Mouse (Mus musculus) MN1 (cell line): ENCODE data around the gene Gli2.

Experiments used
- DNase-seq: peaks from one replicate; pipeline ENCODE4 v3.0.0-alpha.2; 2016; ENCODE audit warnings: low spot score

Gene Gli2

GRCm38 (mm10) chr1:118901868-118902586 is 151.4 kb downstream of the Gli2 start:
- DNase-seq = no peak

- DNase-seq = no peak
Measured at GRCm38 (mm10) chr1:118898351-118898750, 155.1 kb downstream of the Gli2 start.

GRCm38 (mm10) chr1:118895026-118895762 is 158.2 kb downstream of the Gli2 start:
- no peak for DNase-seq

- no peak for DNase-seq
Measured at GRCm38 (mm10) chr1:118891395-118891794, 162.0 kb downstream of the Gli2 start.

GRCm38 (mm10) chr1:118890125-118890875 is 163.1 kb downstream of the Gli2 start:
- no peak for DNase-seq

- no peak for DNase-seq
Measured at GRCm38 (mm10) chr1:118880781-118881247, 172.6 kb downstream of the Gli2 start.

- DNase-seq = no peak
Measured at GRCm38 (mm10) chr1:118878291-118878690, 175.1 kb downstream of the Gli2 start.

GRCm38 (mm10) chr1:118875227-118875626 is 178.2 kb downstream of the Gli2 start:
- no peak for DNase-seq

- no peak for DNase-seq
Measured at GRCm38 (mm10) chr1:118873559-118873958, 179.9 kb downstream of the Gli2 start.

- no peak for DNase-seq
Measured at GRCm38 (mm10) chr1:118864735-118865134, 188.7 kb downstream of the Gli2 start.

GRCm38 (mm10) chr1:118864031-118864430 is 189.4 kb downstream of the Gli2 start:
- no peak for DNase-seq

- DNase-seq = no peak
Measured at GRCm38 (mm10) chr1:118858101-118858500, 195.3 kb downstream of the Gli2 start.

GRCm38 (mm10) chr1:118830658-118831057 is 222.8 kb downstream of the Gli2 start:
- no peak for DNase-seq

GRCm38 (mm10) chr1:118826614-118827013 is 226.8 kb downstream of the Gli2 start:
- no peak for DNase-seq

- no peak for DNase-seq
Measured at GRCm38 (mm10) chr1:118825467-118826219, 227.8 kb downstream of the Gli2 start.

- DNase-seq = no peak
Measured at GRCm38 (mm10) chr1:118825035-118825434, 228.4 kb downstream of the Gli2 start.

- no peak for DNase-seq
Measured at GRCm38 (mm10) chr1:118822258-118822657, 231.2 kb downstream of the Gli2 start.

- no peak for DNase-seq
Measured at GRCm38 (mm10) chr1:118815015-118815414, 238.4 kb downstream of the Gli2 start.

GRCm38 (mm10) chr1:118810336-118810735 is 243.1 kb downstream of the Gli2 start:
- DNase-seq = no peak

GRCm38 (mm10) chr1:118806727-118807126 is 246.7 kb downstream of the Gli2 start:
- DNase-seq = no peak

- no peak for DNase-seq
Measured at GRCm38 (mm10) chr1:118802166-118802565, 251.3 kb downstream of the Gli2 start.
